Mouse (Mus musculus) midbrain, embryonic 11.5 days (tissue): ENCODE results near the gene Cox7b. TPM values are rescaled to one million over a fixed set of nuclear protein-coding genes. Genes with fewer than 3 reads are reported as not detected.

ENCODE experiments used
- ATAC-seq: fragments of 200-750 bp; cut with Nextera tagmentation; 2 replicates; pipeline ENCODE4 v1.8.0; 2017; ENCODE audit warnings: moderate TSS enrichment, moderate library complexity; ENCODE audit not compliant: low FRiP score
- DNase-seq: peaks from one replicate; pipeline ENCODE4 v3.0.0; 2015; ENCODE audit warnings: low spot score; ENCODE audit errors: missing footprints
- H3K27ac ChIP-seq: fragments of 300-500 bp; sonication (generic); 2 replicates; pipeline ENCODE4 v1.5.1; 2014; ENCODE audit warnings: low read depth, low read length
- H3K27me3 ChIP-seq: fragments of 300-500 bp; sonication (generic); 2 replicates; pipeline ENCODE4 v1.6.1; 2014; ENCODE audit warnings: mild to moderate bottlenecking, low read length, moderate library complexity, mixed read lengths; ENCODE audit not compliant: control insufficient read depth, insufficient read depth
- H3K36me3 ChIP-seq: fragments of 300-500 bp; sonication (generic); 2 replicates; pipeline ENCODE4 v1.6.1; 2014; ENCODE audit warnings: mild to moderate bottlenecking, low read length, moderate library complexity, mixed read lengths; ENCODE audit not compliant: control insufficient read depth, insufficient read depth
- H3K4me1 ChIP-seq: fragments of 300-500 bp; sonication (generic); 2 replicates; pipeline ENCODE4 v1.6.1; 2014; ENCODE audit warnings: low read length; ENCODE audit not compliant: control insufficient read depth, insufficient read depth
- H3K4me2 ChIP-seq: fragments of 300-500 bp; sonication (generic); 2 replicates; pipeline ENCODE4 v1.6.1; 2014; ENCODE audit warnings: mild to moderate bottlenecking, moderate library complexity
- H3K4me3 ChIP-seq: fragments of 300-500 bp; sonication (generic); 2 replicates; pipeline ENCODE4 v1.5.1; 2014; ENCODE audit warnings: low read depth, low read length
- H3K9ac ChIP-seq: fragments of 300-500 bp; sonication (generic); 2 replicates; pipeline ENCODE4 v1.6.1; 2014; ENCODE audit warnings: low read length
- H3K9me3 ChIP-seq: fragments of 300-500 bp; sonication (generic); 2 replicates; pipeline ENCODE4 v1.6.1; 2016; ENCODE audit warnings: low read length; ENCODE audit not compliant: control insufficient read depth
- WGBS: fragments of 180-500 bp; shearing (Covaris S2); extraction: QIAGEN DNeasy Blood & Tissue Kit; methylation state at CpG from one replicate; pipeline ENCODE4 v1.1.7; 2014; 5-methylcytosine and 5-hydroxymethylcytosine counted together
- polyA plus RNA-seq: library from polyadenylated mRNA; unstranded; fragments of >200 nt; fragmentation: Nextera tagmentation; extraction: Ambion mirVana; gene quantifications from 2 replicates; pipeline ENCODE4 v1.2.1, GENCODE M21; 2014

Cox7b gene
- polyA plus RNA-seq, 1 experiment from 2014 or later, result 319 TPM

GRCm38 (mm10) chrX:106017516-106017915 lies 2.0 kb downstream of the Cox7b start:
- Histone ChIP-seq H3K9me3 (no peaks in the 10 kb centered on the region), H3K9ac (no peak overlapping the region), H3K4me3 (no peak overlapping the region), H3K27me3 (no peaks in the 10 kb centered on the region), H3K4me2 (no peak overlapping the region), H3K4me1 (no peaks in the 10 kb centered on the region), H3K36me3 (0 out of 2 replicates have a peak, but pooled peaks cover 2% of the 10 kb centered on the region), H3K27ac (no peak overlapping the region)
- DNase-seq (no peak), ATAC-seq (no peak)
- WGBS, result 90% methylated on average over 4 of the region's 4 CpGs

- Histone ChIP-seq H3K9me3 (no peaks in the 10 kb centered on the region), H3K27ac (no peak within 1 kb of the TSS), H3K4me3 (peak within 1 kb of the TSS; percentile 44), H3K36me3 (no peaks in the 10 kb centered on the region), H3K4me1 (no peaks in the 10 kb centered on the region), H3K4me2 (peak within 1 kb of the TSS; percentile 51), H3K27me3 (no peaks in the 10 kb centered on the region), H3K9ac (peak within 1 kb of the TSS; percentile 66)
- ATAC-seq (peak; percentile 98), DNase-seq (peak; percentile 98)
- 18% methylated on average over 36 of the region's 36 CpGs for WGBS
These were observed 11.2 kb downstream of the Cox7b start, which contains the start of gene Atp7a for GRCm38 (mm10) chrX:106026418-106027342. Gene Atp7a (plus strand): TSS chrX:106027276.

- Histone ChIP-seq H3K9ac (peak overlapping the region; percentile 66), H3K27ac (no peak overlapping the region), H3K4me2 (peak overlapping the region; percentile 51), H3K36me3 (no peaks in the 10 kb centered on the region), H3K4me3 (peak overlapping the region; percentile 44), H3K27me3 (no peaks in the 10 kb centered on the region), H3K9me3 (no peaks in the 10 kb centered on the region), H3K4me1 (no peaks in the 10 kb centered on the region)
- ATAC-seq, result no peak; the same call in 1 of the 2 replicates
- 22% methylated on average over 8 of the region's 8 CpGs for WGBS
- DNase-seq, result no peak
These were observed 11.8 kb downstream of the Cox7b start for GRCm38 (mm10) chrX:106027343-106027674.

- Histone ChIP-seq H3K4me1 (no peaks in the 10 kb centered on the region), H3K27me3 (no peaks in the 10 kb centered on the region), H3K4me2 (no peak overlapping the region), H3K9me3 (no peaks in the 10 kb centered on the region), H3K36me3 (no peaks in the 10 kb centered on the region), H3K27ac (no peak overlapping the region), H3K9ac (no peak overlapping the region), H3K4me3 (no peak overlapping the region)
- ATAC-seq (no peak), DNase-seq (no peak)
- WGBS, result 77% methylated on average over 5 of the region's 5 CpGs
These were observed 14.7 kb downstream of the Cox7b start for GRCm38 (mm10) chrX:106030176-106030575.

GRCm38 (mm10) chrX:106031124-106031523 lies 15.6 kb downstream of the Cox7b start:
- H3K36me3 ChIP-seq, result no peaks in the 10 kb centered on the region
- H3K27ac ChIP-seq, result no peak overlapping the region
- H3K4me1 ChIP-seq, result no peaks in the 10 kb centered on the region
- no peaks in the 10 kb centered on the region for H3K9me3 ChIP-seq
- DNase-seq (no peak), ATAC-seq (no peak)
- H3K4me2 ChIP-seq, result no peak overlapping the region
- H3K27me3 ChIP-seq, result no peaks in the 10 kb centered on the region
- H3K9ac ChIP-seq, result no peak overlapping the region
- H3K4me3 ChIP-seq, result no peak overlapping the region

GRCm38 (mm10) chrX:106035727-106036126 lies 20.2 kb downstream of the Cox7b start:
- H3K4me3 ChIP-seq, result no peak overlapping the region
- H3K9ac ChIP-seq, result no peak overlapping the region
- H3K4me1 ChIP-seq, result no peaks in the 10 kb centered on the region
- H3K4me2 ChIP-seq, result no peak overlapping the region
- DNase-seq, result no peak
- H3K27ac ChIP-seq, result no peak overlapping the region
- H3K36me3 ChIP-seq, result no peaks in the 10 kb centered on the region
- H3K27me3 ChIP-seq, result no peaks in the 10 kb centered on the region
- H3K9me3 ChIP-seq, result no peaks in the 10 kb centered on the region
- WGBS, result 86% methylated on average over 2 of the region's 2 CpGs
- ATAC-seq, result no peak

GRCm38 (mm10) chrX:106037185-106037752 lies 21.8 kb downstream of the Cox7b start:
- ATAC-seq, result no peak
- Histone ChIP-seq H3K4me1 (no peaks in the 10 kb centered on the region), H3K4me3 (no peak overlapping the region), H3K9me3 (no peaks in the 10 kb centered on the region), H3K4me2 (no peak overlapping the region), H3K36me3 (no peaks in the 10 kb centered on the region), H3K9ac (no peak overlapping the region), H3K27ac (no peak overlapping the region), H3K27me3 (no peaks in the 10 kb centered on the region)
- no peak for DNase-seq
- 88% methylated on average over 3 of the region's 3 CpGs for WGBS

- WGBS, result 69% methylated on average over 8 of the region's 8 CpGs
- Histone ChIP-seq H3K9me3 (no peaks in the 10 kb centered on the region), H3K4me2 (no peak overlapping the region), H3K9ac (no peak overlapping the region), H3K4me3 (no peak overlapping the region), H3K4me1 (no peaks in the 10 kb centered on the region), H3K27me3 (no peaks in the 10 kb centered on the region; the same call in 1 of the 2 replicates), H3K36me3 (no peaks in the 10 kb centered on the region), H3K27ac (no peak overlapping the region)
- DNase-seq, result no peak
- ATAC-seq, result no peak
These were observed 28.5 kb downstream of the Cox7b start for GRCm38 (mm10) chrX:106043863-106044617.

GRCm38 (mm10) chrX:106045455-106045854 lies 30.0 kb downstream of the Cox7b start:
- Histone ChIP-seq H3K9ac (no peak overlapping the region), H3K4me2 (no peak overlapping the region), H3K9me3 (no peaks in the 10 kb centered on the region), H3K27me3 (no peaks in the 10 kb centered on the region; the same call in 1 of the 2 replicates), H3K4me1 (no peaks in the 10 kb centered on the region), H3K4me3 (no peak overlapping the region), H3K36me3 (no peaks in the 10 kb centered on the region), H3K27ac (no peak overlapping the region)
- no peak for DNase-seq
- WGBS, result 45% methylated on average over 2 of the region's 2 CpGs
- ATAC-seq, result no peak
